Mouse (Mus musculus) adrenal gland, postnatal 0 days (tissue): ENCODE measurements around the gene Olfr970. TPM values are rescaled to one million over a fixed set of nuclear protein-coding genes. Genes with fewer than 3 reads are reported as not detected.

Source experiments
- polyA plus RNA-seq: library from polyadenylated mRNA; unstranded; fragments of >200 nt; fragmentation: Nextera tagmentation; extraction: Ambion mirVana; gene quantifications from 2 replicates; pipeline ENCODE4 v1.2.1, GENCODE M21; 2015

The Olfr970 gene
- polyA plus RNA-seq, result not detected in 2 replicates

DNA sequence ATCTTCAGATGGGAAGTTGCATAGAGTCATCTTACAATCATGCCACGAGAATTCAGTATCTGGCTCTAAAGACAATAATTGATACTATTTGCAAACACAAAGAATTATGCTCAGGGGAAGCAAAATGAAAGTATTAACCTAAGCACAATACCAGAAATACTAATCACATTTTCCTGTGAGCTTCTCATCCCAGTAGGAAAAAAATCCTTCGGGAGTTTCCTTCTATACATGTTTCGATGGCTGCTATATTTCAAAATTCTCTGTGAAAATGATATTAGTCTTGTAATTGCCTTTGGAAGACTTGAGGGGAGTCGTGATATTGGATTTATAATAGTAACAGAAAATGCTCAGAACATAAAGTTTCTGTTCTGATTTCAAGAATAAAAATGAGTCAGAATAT lies at the start of gene Olfr970:
Gene Olfr970 (plus strand): TSS at position 301 of the 400 bp plus-strand sequence.

DNA sequence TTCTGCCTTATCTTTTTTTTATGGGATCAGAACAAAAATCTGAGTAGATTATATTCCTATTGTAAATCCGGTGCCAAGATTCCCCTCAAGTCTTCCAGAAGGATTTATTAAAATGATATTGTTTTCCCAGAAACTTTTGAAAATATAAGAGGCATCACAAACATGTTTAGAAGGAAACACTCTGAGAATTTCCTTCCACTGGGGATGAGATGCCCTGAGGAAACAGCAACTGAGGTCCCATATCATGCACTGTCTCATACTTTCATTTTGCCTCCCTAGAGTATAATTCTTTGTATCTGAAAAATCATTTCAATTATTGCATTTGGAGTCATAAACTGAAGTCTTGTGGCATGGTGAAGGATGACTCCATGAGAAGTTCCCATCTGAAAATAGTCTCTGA lies 25.5 kb upstream of the Olfr970 start, which contains the start of gene Olfr968:
Gene Olfr968 (minus strand): TSS at position 101 of the 400 bp plus-strand sequence.

DNA sequence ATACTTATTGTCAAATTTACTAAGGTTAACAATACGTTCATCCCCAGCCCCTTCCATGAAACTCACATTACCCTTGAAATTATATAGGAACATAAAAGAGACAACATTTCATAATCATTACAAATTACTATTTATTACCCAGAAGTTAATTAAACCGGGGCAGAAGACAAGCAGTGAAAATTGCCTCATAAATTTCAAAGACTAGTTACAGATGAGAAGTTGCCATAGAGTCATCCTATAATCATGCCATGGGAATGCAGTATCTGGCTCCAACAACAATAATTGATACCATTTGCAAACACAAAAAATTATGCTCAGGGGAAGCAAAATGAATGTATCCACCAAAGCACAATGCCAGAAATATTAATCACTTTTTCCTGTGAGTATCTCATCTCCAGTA lies 18.1 kb upstream of the Olfr970 start, which contains the start of gene Olfr969:
Gene Olfr969 (plus strand): TSS at position 388 of the 400 bp plus-strand sequence.

DNA sequence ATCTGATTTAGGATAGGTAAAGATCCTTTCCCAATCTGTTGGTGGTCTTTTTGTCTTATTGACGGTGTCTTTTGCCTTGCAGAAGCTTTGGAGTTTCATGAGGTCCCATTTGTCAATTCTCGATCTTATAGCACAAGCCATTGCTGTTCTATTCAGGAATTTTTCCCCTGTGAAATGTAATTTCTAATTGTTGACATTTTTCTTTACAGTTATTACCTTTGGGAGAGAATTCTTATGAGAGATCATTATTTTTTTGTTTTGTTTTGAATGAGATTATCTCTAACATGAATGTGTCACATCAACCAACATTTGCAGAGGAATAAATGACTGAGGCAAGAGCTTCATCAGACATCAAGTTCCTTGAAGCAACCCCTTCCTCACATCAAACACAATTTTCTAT lies 27.9 kb downstream of the Olfr970 start, which contains the start of gene Olfr971:
Gene Olfr971 (plus strand): TSS at position 301 of the 400 bp plus-strand sequence.

DNA sequence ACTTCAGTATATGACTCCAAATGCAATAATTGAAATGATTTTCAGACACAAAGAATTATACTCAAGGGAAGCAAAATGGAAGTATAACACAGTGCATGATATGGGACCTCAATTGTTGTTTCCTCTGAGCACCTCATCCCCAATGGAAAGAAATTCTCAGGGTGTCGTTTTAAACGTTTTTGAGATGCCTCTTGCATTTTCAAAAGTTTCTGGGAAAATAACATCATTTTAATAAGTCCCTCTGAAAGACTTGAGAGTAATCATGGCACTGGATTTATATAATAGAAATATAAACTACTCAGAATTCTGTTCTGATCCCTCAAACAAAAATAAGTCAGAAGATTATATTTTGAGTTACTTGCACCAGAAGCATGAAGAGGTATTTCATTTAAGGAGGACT lies 57.5 kb downstream of the Olfr970 start, which contains the start of gene Olfr972:
Gene Olfr972 (plus strand): TSS at position 301 of the 400 bp plus-strand sequence.

Other genes with a start within 250 kb of the Olfr970 start
- not detected in 2 replicates for gene Olfr959, start 233.3 kb upstream of the Olfr970 start, polyA plus RNA-seq
- 39.4 and 49.0 TPM in 2 replicates for gene AW551984, start 204.5 kb upstream of the Olfr970 start, polyA plus RNA-seq
- not detected in 2 replicates for gene Olfr148, start 198.2 kb upstream of the Olfr970 start, polyA plus RNA-seq
- not detected in 2 replicates for gene Olfr960, start 187.5 kb upstream of the Olfr970 start, polyA plus RNA-seq
- gene Olfr961, start 163.8 kb upstream of the Olfr970 start, polyA plus RNA-seq, result not detected in 2 replicates
- gene Olfr963, start 141.7 kb upstream of the Olfr970 start, polyA plus RNA-seq, result not detected in 2 replicates
- gene Olfr149, start 101.7 kb upstream of the Olfr970 start, polyA plus RNA-seq, result not detected in 2 replicates
- gene Olfr965, start 97.5 kb upstream of the Olfr970 start, polyA plus RNA-seq, result not detected in 2 replicates
- not detected in 2 replicates for gene Olfr150, start 77.9 kb upstream of the Olfr970 start, polyA plus RNA-seq
- not detected in 2 replicates for gene Olfr967, start 62.6 kb upstream of the Olfr970 start, polyA plus RNA-seq
- not detected in 2 replicates for gene Olfr968, start 25.6 kb upstream of the Olfr970 start, polyA plus RNA-seq
- gene Olfr969, start 17.9 kb upstream of the Olfr970 start, polyA plus RNA-seq, result not detected in 2 replicates
- gene Olfr971, start 28.0 kb downstream of the Olfr970 start, polyA plus RNA-seq, result not detected in 2 replicates
- not detected in 2 replicates for gene Olfr972, start 57.6 kb downstream of the Olfr970 start, polyA plus RNA-seq
- not detected in 2 replicates for gene Olfr229, start 98.5 kb downstream of the Olfr970 start, polyA plus RNA-seq
- gene Olfr974, start 128.6 kb downstream of the Olfr970 start, polyA plus RNA-seq, result not detected in 2 replicates
- gene Olfr975, start 143.2 kb downstream of the Olfr970 start, polyA plus RNA-seq, result not detected in 2 replicates
- not detected in 2 replicates for gene Olfr976, start 152.3 kb downstream of the Olfr970 start, polyA plus RNA-seq
- not detected in 2 replicates for gene Olfr978, start 183.3 kb downstream of the Olfr970 start, polyA plus RNA-seq
- gene Olfr979, start 194.6 kb downstream of the Olfr970 start, polyA plus RNA-seq, result not detected in 2 replicates
- not detected in 2 replicates for gene Olfr980, start 200.7 kb downstream of the Olfr970 start, polyA plus RNA-seq
- gene Olfr981, start 212.6 kb downstream of the Olfr970 start, polyA plus RNA-seq, result not detected in 2 replicates